Mouse (Mus musculus): Measurements from ENCODE around the gene Tnfrsf21. TPM values are rescaled to one million over a fixed set of nuclear protein-coding genes. Genes with fewer than 3 reads are reported as not detected.

The Tnfrsf21 gene
- polyA plus RNA-seq, 1 experiment: 65.3 TPM

- Histone ChIP-seq H3K27ac (ENCODE audit: insufficient read depth, low read length) (no peak overlapping the region), H3K4me1 (ENCODE audit: control insufficient read depth, insufficient read depth, low read length) (peaks cover 2% of the 10 kb centered on the region; the same call in 1 of the 2 replicates), H3K27me3 (ENCODE audit: control insufficient read depth, insufficient read depth, low read length) (no peaks in the 10 kb centered on the region), H3K4me3 (replicated peaks; ENCODE audit: insufficient read depth, low read depth, low read length) (no peak overlapping the region)
- WGBS: 98% methylated on average over 5 of the region's 5 CpGs
- TF ChIP-seq CTCF (IDR thresholded peaks at IDR 0.05; ENCODE audit: borderline replicate concordance, insufficient read depth, low read depth, low read length): no peak
- no peak for TF ChIP-seq POLR2A (IDR thresholded peaks at IDR 0.05; ENCODE audit: borderline replicate concordance, insufficient read depth, low read length)
- no peak for DNase-seq
Measured at GRCm38 (mm10) chr17:43081225-43081624, 64.9 kb downstream of the Tnfrsf21 start.

GRCm38 (mm10) chr17:43089496-43089895 lies 73.1 kb downstream of the Tnfrsf21 start:
- WGBS: 95% methylated on average over 6 of the region's 6 CpGs
- TF ChIP-seq POLR2A (IDR thresholded peaks at IDR 0.05; ENCODE audit: borderline replicate concordance, insufficient read depth, low read length) (no peak), CTCF (IDR thresholded peaks at IDR 0.05; ENCODE audit: borderline replicate concordance, insufficient read depth, low read depth, low read length) (no peak)

GRCm38 (mm10) chr17:43090948-43091724 lies 74.8 kb downstream of the Tnfrsf21 start:
- H3K4me3 ChIP-seq (replicated peaks; ENCODE audit: insufficient read depth, low read depth, low read length): no peak overlapping the region
- 68% methylated on average over 3 of the region's 3 CpGs for WGBS
- H3K27me3 ChIP-seq (ENCODE audit: control insufficient read depth, insufficient read depth, low read length): no peaks in the 10 kb centered on the region
- no peak for DNase-seq
- TF ChIP-seq CTCF (IDR thresholded peaks at IDR 0.05; ENCODE audit: borderline replicate concordance, insufficient read depth, low read depth, low read length): no peak
- no peak for TF ChIP-seq POLR2A (IDR thresholded peaks at IDR 0.05; ENCODE audit: borderline replicate concordance, insufficient read depth, low read length)
- H3K4me1 ChIP-seq (ENCODE audit: control insufficient read depth, insufficient read depth, low read length): no peaks in the 10 kb centered on the region
- H3K27ac ChIP-seq (ENCODE audit: insufficient read depth, low read length): no peak overlapping the region

More at GRCm38 (mm10) chr17:43089496-43089895, 73.1 kb downstream of the Tnfrsf21 start:
- H3K4me1 ChIP-seq (ENCODE audit: control insufficient read depth, insufficient read depth, low read length): no peaks in the 10 kb centered on the region
- H3K27ac ChIP-seq (ENCODE audit: insufficient read depth, low read length): no peak overlapping the region
- DNase-seq: no peak
- no peak overlapping the region for H3K4me3 ChIP-seq (replicated peaks; ENCODE audit: insufficient read depth, low read depth, low read length)
- H3K27me3 ChIP-seq (ENCODE audit: control insufficient read depth, insufficient read depth, low read length): no peaks in the 10 kb centered on the region

- Histone ChIP-seq H3K27me3 (ENCODE audit: control insufficient read depth, insufficient read depth, low read length) (no peaks in the 10 kb centered on the region), H3K27ac (ENCODE audit: insufficient read depth, low read length) (no peak overlapping the region), H3K4me1 (ENCODE audit: control insufficient read depth, insufficient read depth, low read length) (no peaks in the 10 kb centered on the region), H3K4me3 (replicated peaks; ENCODE audit: insufficient read depth, low read depth, low read length) (no peak overlapping the region)
- no peak for DNase-seq
- WGBS: 44% methylated on average over 8 of the region's 8 CpGs
- TF ChIP-seq POLR2A (IDR thresholded peaks at IDR 0.05; ENCODE audit: borderline replicate concordance, insufficient read depth, low read length): no peak
- TF ChIP-seq CTCF (IDR thresholded peaks at IDR 0.05; ENCODE audit: borderline replicate concordance, insufficient read depth, low read depth, low read length): no peak
Measured at GRCm38 (mm10) chr17:43092280-43092995, 76.1 kb downstream of the Tnfrsf21 start.

- no peak overlapping the region for H3K4me3 ChIP-seq (replicated peaks; ENCODE audit: insufficient read depth, low read depth, low read length)
- no peaks in the 10 kb centered on the region for H3K4me1 ChIP-seq (ENCODE audit: control insufficient read depth, insufficient read depth, low read length)
- no peak for TF ChIP-seq POLR2A (IDR thresholded peaks at IDR 0.05; ENCODE audit: borderline replicate concordance, insufficient read depth, low read length)
- no peak for TF ChIP-seq CTCF (IDR thresholded peaks at IDR 0.05; ENCODE audit: borderline replicate concordance, insufficient read depth, low read depth, low read length)
- WGBS: 40% methylated on average over 2 of the region's 2 CpGs
- DNase-seq: no peak
- no peaks in the 10 kb centered on the region for H3K27me3 ChIP-seq (ENCODE audit: control insufficient read depth, insufficient read depth, low read length)
- H3K27ac ChIP-seq (ENCODE audit: insufficient read depth, low read length): no peak overlapping the region
Measured at GRCm38 (mm10) chr17:43094285-43094684, 77.9 kb downstream of the Tnfrsf21 start.

- H3K4me1 ChIP-seq (ENCODE audit: control insufficient read depth, insufficient read depth, low read length): no peaks in the 10 kb centered on the region
- WGBS: 79% methylated on average over 4 of the region's 4 CpGs
- no peak overlapping the region for H3K4me3 ChIP-seq (replicated peaks; ENCODE audit: insufficient read depth, low read depth, low read length)
- TF ChIP-seq CTCF (IDR thresholded peaks at IDR 0.05; ENCODE audit: borderline replicate concordance, insufficient read depth, low read depth, low read length) (no peak), POLR2A (IDR thresholded peaks at IDR 0.05; ENCODE audit: borderline replicate concordance, insufficient read depth, low read length) (no peak)
- DNase-seq: no peak
- H3K27ac ChIP-seq (ENCODE audit: insufficient read depth, low read length): no peak overlapping the region
- H3K27me3 ChIP-seq (ENCODE audit: control insufficient read depth, insufficient read depth, low read length): no peaks in the 10 kb centered on the region
Measured at GRCm38 (mm10) chr17:43097101-43097688, 80.8 kb downstream of the Tnfrsf21 start.

GRCm38 (mm10) chr17:43106108-43106507 lies 89.8 kb downstream of the Tnfrsf21 start:
- WGBS: 74% methylated on average over 3 of the region's 3 CpGs
- no peak overlapping the region for H3K27ac ChIP-seq (ENCODE audit: insufficient read depth, low read length)

More at GRCm38 (mm10) chr17:43106108-43106507, 89.8 kb downstream of the Tnfrsf21 start:
- H3K4me1 ChIP-seq (ENCODE audit: control insufficient read depth, insufficient read depth, low read length): no peaks in the 10 kb centered on the region
- H3K27me3 ChIP-seq (ENCODE audit: control insufficient read depth, insufficient read depth, low read length): no peaks in the 10 kb centered on the region
- TF ChIP-seq CTCF (IDR thresholded peaks at IDR 0.05; ENCODE audit: borderline replicate concordance, insufficient read depth, low read depth, low read length) (no peak), POLR2A (IDR thresholded peaks at IDR 0.05; ENCODE audit: borderline replicate concordance, insufficient read depth, low read length) (no peak)
- DNase-seq: no peak
- H3K4me3 ChIP-seq (replicated peaks; ENCODE audit: insufficient read depth, low read depth, low read length): no peak overlapping the region
